Mouse (Mus musculus): Measurements from ENCODE around the gene Tacc3. TPM values are rescaled to one million over a fixed set of nuclear protein-coding genes. Genes with fewer than 3 reads are reported as not detected.

Tacc3 gene
- total RNA-seq, 4 experiments from 2014 or later = 0.88 to 1.8 (median 1.2) TPM

DNA sequence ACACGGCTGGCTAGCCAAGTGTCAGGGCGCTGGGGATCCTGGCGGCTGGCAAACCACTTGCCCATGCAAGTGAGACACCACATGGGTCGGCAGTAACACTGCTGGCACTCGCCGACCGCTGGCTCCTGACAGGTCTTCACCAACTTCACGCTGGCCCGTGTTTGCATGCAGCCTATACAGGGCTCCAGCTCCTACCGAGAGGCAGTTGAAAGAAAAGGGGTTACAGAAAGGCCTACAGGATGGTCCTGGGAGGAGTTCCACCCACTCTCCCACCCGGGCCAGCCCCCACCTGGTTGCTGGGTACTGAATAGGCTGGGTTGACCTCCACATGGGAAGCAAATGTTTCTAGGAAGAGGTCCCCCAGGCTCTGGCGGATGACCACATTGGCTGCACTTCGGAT lies 3.5 kb upstream of the Tacc3 start:
- DNase-seq (ENCODE audit: low spot score in 2 of 2) = no peak

DNA sequence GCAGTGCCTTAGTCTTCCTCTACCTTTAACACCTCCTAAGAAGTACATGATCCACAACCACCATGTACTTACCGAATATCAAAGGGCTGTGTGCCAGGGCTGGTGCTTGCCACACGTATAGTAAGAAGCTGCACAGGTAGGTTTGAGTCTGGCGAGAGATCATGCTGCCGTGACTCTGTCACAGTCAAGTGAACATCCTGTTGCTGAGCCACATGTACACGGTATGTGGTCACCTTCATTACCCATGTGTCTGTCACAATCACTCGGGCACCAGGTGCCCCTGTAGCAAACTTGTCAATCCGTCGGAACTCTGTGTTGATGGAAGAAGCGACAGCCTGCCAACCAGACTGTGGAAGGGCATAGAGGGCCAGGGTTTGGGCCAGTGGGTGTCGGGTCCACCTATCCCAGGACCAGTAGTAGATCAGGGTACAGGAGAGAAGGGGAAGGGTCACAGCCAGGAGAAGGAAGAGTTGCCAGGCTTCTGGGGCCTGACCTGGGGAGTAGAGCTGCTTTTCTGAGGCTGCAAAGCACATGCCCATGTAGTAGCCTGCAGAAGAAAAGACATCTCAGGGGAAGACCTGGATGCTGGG lies 2.6 kb upstream of the Tacc3 start:
- peak in 1 of 2 experiments; percentile 5 for DNase-seq (ENCODE audit: low spot score in 2 of 2)

DNA sequence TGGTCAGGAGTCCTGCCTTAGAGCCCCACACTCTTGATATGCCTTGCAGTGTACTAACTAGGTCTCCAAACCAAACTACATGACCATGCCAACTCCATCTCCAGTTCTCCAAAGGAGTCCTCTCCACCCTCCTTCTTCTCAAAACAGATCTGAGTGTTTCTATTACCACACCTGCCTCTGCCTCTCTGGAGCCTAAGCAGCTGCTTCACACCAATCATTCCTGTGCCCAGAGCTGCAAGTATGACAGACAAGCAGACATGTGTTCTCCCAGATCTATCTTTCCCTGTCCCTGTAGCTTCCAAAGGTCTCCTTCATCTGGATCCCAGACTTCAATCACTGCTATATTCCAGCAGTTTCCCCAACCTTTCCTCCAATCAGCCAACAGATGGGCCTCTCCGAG lies 1.2 kb upstream of the Tacc3 start:
- no peak for DNase-seq (ENCODE audit: low spot score in 2 of 2)

DNA sequence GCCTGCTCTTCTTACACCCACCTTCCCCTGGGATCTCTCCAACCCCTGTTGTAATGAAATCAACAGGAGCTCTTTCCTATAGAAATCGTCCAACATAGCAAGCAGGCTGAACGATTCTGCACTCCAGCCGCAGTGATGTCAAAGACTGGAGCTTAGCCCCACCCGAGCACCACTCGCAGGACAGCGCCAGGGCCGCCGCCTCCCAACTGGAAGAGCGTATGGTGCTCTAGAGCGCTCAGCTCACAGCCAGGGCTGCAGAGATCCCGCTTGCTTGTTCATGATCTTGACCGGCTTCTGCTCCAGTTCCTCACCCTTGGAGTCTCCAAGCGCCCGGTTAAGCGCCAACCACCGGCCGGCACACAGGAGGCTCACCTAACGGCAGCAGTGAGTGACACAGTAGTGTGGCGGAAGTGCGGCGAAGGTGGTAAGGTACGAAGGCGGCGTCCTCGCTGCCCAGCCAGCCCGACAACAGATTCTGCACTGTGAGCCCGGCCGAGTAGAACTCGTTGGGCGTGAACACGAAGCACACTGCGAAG lies 609 bp upstream of the Tacc3 start:
- DNase-seq (ENCODE audit: low spot score in 2 of 2) = no peak

DNA sequence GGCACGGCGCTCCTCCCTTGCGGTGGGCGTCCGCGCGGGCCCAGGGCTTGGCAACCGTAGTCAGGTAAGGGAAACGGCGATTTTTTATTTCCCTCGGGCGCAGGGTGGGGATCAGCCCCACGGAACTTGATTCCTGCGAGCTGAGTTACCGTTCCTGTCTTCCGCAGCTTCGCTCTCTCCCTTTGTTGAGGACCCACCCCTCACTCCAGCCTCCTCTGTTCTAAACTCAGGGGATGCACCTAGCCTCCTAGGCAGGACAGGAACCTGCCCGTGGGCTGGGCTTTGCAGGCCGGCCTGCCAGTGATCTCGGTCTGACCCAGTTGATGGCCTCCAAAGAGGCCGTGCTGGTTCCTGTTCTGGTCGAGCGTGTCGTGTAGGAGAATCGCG lies 729 bp downstream of the Tacc3 start:
- DNase-seq (ENCODE audit: low spot score in 2 of 2) = no peak

DNA sequence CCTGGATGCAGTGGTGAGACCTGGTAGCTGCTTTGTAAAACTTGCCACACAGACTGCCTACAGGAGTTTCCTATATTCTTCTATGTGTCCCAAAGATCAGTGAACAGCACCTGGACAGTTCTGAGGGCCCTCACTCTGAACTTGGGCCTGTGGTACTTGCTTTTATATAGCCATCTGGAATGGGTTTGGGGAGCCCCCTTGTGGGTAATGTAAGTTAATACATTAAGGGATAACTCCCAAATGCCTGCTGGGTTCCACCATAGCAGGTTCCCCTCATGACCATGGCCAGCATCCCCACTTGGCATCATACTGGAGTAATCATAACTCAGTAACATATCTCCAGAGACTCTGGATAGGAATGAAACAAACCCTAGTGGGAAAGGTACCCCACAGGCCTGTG lies 10.3 kb downstream of the Tacc3 start:
- DNase-seq (ENCODE audit: low spot score in 2 of 2) = no peak

DNA sequence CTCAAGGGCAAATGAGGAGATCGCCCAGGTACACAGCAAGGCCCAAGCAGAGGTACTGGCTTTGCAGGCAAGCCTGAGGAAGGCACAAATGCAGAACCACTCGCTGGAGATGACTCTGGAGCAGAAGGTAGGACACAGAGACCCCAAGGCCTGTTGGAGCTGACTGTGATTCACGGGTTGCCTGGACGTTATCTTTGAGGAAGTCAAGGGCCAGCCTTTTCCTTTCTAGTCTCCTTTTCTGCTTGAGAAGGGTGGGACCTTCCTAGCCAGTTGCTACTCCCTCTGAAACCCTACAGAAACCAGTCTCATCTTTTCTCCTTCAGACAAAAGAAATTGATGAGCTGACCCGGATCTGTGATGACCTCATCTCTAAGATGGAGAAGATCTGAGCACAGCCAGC lies 13.7 kb downstream of the Tacc3 start:
- no peak for DNase-seq (ENCODE audit: low spot score in 2 of 2)

DNA sequence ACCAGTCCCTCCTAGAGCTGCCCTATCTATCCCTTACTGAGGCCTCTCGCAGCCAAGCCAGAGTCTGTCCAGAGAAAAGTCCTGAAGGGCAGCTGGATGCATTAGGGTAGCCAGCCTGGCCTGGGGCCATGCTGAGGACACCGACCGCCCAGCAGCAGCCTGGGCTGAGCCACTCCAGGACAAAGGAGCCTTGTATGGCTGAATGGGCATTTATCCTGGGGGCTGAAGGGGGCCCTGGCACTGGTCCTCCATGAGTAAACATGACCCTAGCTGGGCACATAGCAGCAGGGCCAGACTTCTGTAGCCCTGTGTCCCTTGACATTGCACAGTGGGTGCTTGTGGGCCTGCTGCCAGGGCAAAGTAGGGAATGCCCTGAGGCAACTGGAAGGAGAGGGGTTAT lies 16.5 kb downstream of the Tacc3 start:
- DNase-seq (ENCODE audit: low spot score in 2 of 2) = no peak

DNA sequence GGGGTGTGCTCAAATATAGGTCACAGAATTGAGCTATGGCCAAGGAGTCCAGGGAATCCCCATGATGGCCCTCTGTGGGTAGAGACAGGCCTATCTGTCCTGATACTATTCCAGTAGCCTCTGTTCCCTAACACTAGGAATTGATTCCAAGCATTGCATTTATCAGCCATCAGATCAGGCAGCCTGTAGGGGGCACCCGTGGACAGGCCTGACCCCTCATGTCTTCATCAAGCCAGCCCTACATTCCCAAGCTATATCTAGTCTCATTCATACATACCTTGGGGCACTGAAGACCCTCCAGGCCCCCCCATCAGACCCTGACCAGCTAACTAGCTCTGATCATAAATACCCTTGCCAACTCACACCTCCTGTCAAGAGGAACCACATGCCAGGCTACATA lies 18.0 kb downstream of the Tacc3 start:
- DNase-seq (ENCODE audit: low spot score in 2 of 2) = no peak

DNA sequence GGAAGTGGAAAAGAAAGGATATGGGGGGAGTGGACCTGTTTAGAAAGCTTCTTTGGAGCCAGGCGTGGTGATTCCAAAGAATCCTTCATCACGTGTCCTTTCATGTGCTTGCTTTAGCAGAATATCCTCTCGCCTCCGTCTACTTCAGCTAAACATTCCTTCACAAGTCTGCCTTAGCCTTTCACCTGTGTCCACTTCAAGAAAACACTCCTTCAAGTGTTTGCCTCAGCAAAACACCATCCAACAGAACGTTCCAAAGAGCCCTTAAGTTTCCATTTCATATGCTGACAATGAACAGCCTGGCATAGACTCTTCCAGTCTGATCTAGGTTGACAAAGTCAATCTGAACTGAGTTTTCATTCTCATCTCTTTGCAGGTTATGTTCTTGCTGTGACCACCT lies 20.3 kb downstream of the Tacc3 start:
- no peak for DNase-seq (ENCODE audit: low spot score in 2 of 2)

DNA sequence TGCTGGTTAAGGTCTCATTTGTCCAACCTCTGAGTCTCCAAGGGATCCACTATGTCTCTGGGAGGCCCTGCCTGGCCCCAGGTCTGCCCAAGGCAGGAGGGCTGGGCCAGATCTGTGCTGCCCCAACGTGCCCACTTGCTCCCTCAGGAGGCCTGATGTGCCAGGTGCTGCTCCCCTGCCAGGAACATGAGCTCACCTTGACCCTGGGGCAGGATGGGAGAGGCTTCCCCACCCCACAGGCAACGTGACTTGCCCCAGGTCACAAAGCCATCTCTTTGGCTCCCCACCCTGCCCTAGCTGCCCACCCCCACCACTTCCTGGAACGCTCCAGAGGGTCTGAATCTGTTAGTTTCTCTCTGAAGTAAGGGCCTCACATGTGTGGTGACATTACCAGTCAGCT lies 23.1 kb downstream of the Tacc3 start:
- no peak for DNase-seq (ENCODE audit: low spot score in 2 of 2)

DNA sequence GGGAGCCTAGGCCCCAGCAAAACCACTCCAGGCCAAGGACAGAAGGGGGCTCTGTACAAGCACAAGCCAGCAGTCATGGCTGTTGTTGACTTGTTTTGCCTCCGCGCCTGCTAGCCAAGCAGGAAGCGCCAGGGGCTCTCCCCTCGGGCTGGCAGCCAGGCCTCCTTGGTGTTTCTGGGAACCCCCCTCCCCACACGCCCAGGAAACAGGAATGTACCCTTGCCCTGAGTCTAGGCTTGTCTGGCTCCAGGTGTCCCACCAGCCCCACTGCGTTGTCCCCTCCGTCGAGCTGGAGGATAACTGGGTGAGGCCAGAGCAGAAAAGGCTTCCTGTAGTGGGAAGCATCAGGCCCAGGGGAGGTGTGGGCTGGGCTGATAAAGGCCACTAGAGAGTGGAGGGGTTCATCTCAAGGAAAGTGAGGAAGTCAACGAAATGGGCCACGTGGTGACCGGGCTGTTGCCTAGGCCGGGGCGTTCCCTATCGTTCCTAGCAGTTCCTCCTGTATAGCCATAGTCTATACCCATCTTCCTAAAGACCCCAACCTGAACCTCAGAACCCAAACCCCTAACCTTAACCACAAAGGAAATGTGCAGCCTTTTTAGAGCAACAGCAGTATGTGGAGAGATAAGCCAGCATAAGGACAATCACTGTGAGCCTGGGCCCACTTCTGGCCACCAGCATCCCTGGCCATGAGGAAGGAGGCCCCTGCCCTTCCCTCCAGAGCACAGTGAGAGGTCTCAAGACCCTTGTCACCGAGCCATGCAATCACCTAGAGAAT lies 23.9 kb downstream of the Tacc3 start:
- DNase-seq (ENCODE audit: low spot score in 2 of 2) = no peak

DNA sequence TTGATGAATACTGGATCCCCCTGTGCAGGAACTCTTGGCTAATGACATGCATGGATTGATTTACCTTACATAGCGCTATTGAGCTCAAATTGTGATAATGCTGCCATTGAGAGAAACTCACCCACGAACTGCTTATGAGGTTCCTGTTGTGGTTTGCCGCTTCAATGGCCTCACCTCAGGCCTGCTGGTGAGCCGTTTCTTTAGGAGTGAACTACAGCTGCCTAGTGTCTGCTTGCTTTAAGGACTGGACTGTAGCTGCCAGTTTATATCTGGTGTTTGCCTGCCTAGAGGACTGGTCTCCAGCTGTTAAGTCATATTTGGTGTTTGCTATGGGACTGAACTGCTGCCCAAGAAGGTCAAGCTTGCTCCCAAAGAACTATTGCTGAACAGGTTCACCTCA lies 25.0 kb downstream of the Tacc3 start:
- DNase-seq (ENCODE audit: low spot score in 2 of 2) = no peak

DNA sequence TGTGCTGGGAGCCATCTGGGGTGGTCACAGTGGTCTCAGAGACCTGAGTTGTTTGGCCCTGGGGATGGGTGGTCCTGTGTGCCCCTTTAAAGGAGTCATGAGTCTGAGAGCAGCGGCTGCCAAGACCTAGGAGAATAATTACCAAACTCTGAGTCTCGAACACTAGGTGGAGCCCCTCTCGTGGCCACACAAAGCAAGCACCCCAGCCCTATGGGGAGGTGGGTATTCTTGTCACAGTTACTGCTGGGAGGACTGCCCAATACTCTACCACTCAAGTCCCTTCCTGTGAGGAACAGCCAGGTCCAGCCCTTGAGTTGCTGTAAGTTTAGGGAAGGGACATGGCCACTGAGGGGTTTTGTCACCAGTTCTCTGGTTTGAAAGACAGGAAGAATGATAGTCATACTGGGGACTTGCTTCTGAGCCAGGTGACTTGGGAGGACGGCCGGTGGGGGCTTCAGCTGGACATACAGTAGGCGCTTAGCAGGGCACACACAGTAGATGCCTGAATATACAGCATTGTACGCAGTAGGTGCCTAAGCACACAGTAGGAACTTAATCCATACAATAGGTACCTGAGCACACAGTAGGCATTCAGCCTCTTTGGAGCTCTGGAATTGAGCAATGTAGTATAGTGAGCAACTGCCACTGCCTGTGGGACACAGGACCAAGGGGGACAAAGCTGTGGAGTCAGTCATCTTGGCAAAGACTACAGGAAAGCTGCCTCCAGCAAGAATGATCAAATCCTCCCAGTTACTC lies 26.1 kb downstream of the Tacc3 start:
- no peak for DNase-seq (ENCODE audit: low spot score in 2 of 2)

DNA sequence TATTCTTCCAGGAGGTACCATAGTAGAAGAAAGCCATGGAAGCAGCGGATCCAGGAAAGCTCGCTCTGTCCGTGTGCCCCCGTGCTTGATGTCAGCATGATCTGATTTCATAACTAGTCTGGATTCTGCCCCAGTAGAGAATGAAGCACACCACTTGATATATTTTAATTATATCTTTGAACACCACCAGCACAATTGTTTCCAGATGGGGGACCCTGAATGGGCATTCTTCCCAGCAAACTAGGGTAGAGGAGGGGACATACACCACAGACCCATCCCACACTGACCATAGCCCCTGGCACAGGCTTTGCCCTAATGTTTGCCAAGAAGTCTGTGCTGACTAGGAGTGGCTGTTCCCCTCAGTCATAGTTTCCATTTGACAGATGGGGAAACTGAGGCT lies 27.0 kb downstream of the Tacc3 start:
- no peak for DNase-seq (ENCODE audit: low spot score in 2 of 2)

DNA sequence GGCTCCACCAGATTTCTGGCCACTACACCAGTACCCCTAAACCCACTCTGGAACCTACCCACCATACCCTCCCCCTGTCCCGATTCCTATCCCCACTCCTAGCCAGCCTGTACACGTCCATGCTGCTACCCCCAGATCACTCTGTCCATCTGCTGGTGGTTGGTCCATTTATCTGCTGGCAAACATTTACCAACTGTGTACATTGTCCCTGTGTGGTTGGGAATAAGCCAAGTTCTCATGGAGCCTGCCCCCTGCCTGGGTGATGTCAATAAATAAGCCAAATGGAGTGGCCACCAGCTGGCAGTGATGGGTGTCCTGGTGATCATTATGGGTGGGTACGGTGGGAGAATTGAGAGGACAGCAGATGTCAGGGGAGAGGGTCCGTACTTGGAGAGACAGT lies 29.2 kb downstream of the Tacc3 start:
- no peak for DNase-seq (ENCODE audit: low spot score in 2 of 2)

DNA sequence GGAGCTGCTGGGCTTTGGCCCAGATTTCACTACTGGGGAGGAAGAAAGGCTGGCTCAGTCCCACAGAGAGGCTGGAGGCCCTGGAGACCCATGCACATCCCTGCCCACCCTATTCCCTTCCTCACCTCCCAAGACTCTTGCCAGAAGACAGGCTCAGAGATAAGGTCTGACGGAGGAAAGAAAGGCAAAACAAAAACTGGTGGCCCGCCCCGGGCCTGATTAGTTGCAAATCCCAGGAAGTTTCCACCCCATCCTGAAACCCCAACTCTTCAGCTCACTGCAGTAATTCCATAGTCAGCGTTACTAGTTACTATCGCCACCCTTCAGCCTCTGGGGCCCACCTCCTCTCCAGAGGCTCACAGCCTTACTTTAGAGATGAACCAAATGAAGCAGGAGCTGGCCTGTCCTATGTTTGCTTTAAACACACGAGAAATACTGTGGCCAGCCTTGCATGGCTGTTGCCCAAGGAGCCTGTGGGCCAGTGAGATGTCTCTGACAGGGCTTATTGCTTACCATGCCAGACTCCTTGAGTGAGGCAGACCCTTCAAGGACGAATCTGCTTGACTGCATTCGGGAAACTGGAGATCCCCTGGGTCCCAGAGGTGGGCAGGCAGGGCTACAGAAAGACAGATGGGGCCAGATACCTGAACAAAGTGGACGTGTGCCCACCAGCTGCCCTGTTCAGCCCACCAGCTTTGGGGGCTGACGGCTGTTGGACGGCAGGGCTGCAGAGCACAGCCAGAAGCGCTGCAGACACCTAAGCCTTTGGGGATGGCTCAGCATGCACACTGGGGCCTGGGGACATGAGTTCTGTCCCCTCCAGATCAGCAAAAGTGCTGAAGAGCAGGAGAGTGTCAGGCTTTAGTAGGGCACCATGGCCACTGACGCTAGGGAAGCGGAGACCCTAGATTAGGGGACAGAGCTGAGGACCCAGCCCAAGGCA lies 30.6 kb downstream of the Tacc3 start:
- no peak for DNase-seq (ENCODE audit: low spot score in 2 of 2)

DNA sequence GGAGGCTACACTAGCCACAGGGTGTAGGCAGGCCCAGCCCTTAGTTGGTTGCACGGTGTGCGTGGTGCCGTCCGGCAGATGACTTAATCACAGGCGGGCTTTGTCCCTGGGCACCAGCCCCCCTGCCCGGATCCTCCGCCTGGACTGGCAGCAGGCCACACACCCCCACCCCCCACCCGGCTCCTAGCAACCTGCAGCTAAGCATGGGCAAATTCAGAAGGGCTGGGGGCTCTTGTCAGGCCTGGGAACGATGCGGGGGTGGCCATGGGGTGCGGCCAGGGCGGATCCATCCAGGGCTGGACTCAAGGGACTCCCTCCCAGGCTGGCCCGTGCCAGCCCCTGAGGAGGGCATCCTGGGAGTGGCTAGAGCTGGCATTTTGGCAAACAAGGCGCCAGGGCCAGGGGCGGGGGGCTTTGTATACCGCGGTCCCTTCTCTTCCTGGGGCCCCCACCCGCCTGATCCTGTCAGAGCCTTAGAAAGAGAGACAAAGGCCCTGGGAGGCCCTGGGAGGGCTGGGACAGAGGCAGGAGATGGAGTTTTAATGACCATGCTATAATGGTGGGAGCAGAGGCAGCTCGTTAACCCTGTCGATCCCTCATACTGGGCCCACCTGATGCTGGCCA lies 31.4 kb downstream of the Tacc3 start:
- DNase-seq (ENCODE audit: low spot score in 2 of 2) = no peak

DNA sequence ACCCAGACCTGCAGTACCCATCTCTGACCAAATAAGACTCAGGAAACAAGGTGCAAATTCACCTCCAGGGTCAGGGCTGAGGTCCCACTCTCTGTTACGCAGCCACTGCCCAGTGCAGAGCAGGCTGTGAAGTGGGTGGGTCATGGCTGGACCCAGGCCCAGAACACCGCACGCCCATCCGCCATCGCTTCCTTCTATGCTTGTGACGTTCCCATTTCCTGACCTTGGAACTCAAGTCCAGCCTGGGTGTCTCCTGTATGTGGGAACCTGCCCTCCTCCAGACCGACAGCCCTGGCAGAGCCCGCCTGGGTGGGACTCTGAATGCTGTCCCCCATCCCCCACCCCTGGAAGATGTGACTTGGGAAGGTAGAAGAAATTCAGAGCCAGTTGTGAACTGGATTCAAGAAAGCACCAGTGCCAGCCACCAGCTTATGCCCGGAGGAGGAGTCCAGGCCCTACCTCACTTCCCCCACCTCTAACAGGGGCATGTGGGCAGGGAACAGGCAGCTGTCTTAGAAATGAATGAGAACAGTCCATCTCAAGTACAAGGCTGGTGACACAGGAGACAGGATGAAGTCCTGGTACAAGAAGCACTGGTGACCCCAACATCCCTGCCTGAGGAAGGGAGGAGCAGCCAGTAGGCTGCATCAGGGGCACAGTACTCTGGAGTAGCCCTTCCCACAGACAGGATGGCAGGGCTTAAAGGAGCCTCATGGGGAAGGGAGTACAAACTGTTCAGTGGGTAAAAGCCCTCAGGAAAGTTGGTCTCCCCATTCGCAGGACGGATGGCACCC lies 32.1 kb downstream of the Tacc3 start:
- DNase-seq (ENCODE audit: low spot score in 2 of 2) = no peak

DNA sequence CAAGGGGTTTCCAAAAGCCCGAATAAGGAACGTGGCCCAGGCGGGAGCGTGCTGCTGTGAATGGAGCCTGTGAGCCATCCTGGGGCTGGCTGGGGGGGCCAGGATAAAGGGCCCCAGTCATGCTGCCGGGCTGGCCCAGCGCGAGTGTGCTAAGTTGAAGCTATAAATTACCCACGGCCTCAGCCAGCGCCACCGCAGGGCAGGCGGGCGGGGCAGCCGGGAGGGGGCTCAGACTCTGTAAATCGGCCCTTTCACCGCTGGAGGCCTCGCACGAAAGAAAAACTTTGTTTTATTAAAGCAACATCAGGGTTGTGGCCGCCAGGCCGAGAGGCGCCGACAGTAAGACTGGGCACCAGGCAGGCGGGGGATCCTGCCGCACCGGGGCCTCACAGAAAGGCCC lies 34.5 kb downstream of the Tacc3 start:
- peak in 1 of 2 experiments; percentile 14 for DNase-seq (ENCODE audit: low spot score in 2 of 2)

All from gastrocnemius, adult 8-10 months (tissue).